Mouse (Mus musculus) forebrain, embryonic 11.5 days (tissue): ENCODE data around the gene Abca3. TPM values are rescaled to one million over a fixed set of nuclear protein-coding genes. Genes with fewer than 3 reads are reported as not detected.
A peak's percentile ranks its signal among the peaks of the same experiment; 100 is the strongest.

Experiments used
- ATAC-seq: fragments of 200-750 bp; cut with Nextera tagmentation; replicated peaks from 2 replicates; pipeline ENCODE4 v1.8.0; 2017; ENCODE audit warnings: moderate TSS enrichment; ENCODE audit not compliant: low FRiP score
- DNase-seq: peaks from one replicate; pipeline ENCODE4 v3.0.0-alpha.2; 2017; ENCODE audit warnings: low spot score
- H3K27ac ChIP-seq: fragments of 300-500 bp; sonication (generic); 2 replicates; pipeline ENCODE4 v1.5.1; 2014; ENCODE audit warnings: low read depth, low read length
- H3K27me3 ChIP-seq: fragments of 300-500 bp; sonication (generic); 2 replicates; pipeline ENCODE4 v1.6.1; 2014; ENCODE audit warnings: mild to moderate bottlenecking, low read length, mixed read lengths; ENCODE audit not compliant: control insufficient read depth, insufficient read depth
- H3K36me3 ChIP-seq: fragments of 300-500 bp; sonication (generic); 2 replicates; pipeline ENCODE4 v1.6.1; 2014; ENCODE audit warnings: mild to moderate bottlenecking, low read length, moderate library complexity, mixed read lengths; ENCODE audit not compliant: control insufficient read depth, insufficient read depth
- H3K4me1 ChIP-seq: fragments of 300-500 bp; sonication (generic); replicated peaks from 2 replicates; pipeline ENCODE4 v1.6.1; 2014; ENCODE audit warnings: low read length, mixed read lengths; ENCODE audit not compliant: control insufficient read depth, insufficient read depth
- H3K4me2 ChIP-seq: fragments of 300-500 bp; sonication (generic); 2 replicates; pipeline ENCODE4 v1.6.1; 2014; ENCODE audit warnings: low read depth, mild to moderate bottlenecking, low read length, moderate library complexity, mixed read lengths; ENCODE audit not compliant: severe bottlenecking
- H3K4me3 ChIP-seq: fragments of 300-500 bp; sonication (generic); 2 replicates; pipeline ENCODE4 v1.5.1; 2014; ENCODE audit warnings: low read depth, low read length
- H3K9ac ChIP-seq: fragments of 300-500 bp; sonication (generic); 2 replicates; pipeline ENCODE4 v1.6.1; 2014; ENCODE audit warnings: low read length
- H3K9me3 ChIP-seq: fragments of 300-500 bp; sonication (generic); 2 replicates; pipeline ENCODE4 v1.6.1; 2016; ENCODE audit warnings: low read length, mixed read lengths; ENCODE audit not compliant: control insufficient read depth
- WGBS: fragments of 180-500 bp; shearing (Covaris S2); extraction: QIAGEN DNeasy Blood & Tissue Kit; methylation state at CpG from one replicate; pipeline ENCODE4 v1.1.7; 2014; 5-methylcytosine and 5-hydroxymethylcytosine counted together
- polyA plus RNA-seq: library from polyadenylated mRNA; unstranded; fragments of >200 nt; fragmentation: Nextera tagmentation; extraction: Ambion mirVana; gene quantifications from 2 replicates; pipeline ENCODE4 v1.2.1, GENCODE M21; 2014

Abca3 gene
- polyA plus RNA-seq, 1 experiment from 2014 or later = 14.6 TPM

GRCm38 (mm10) chr17:24437016-24437415 lies 85.3 kb downstream of the Abca3 start:
- peaks cover 5% of the 10 kb centered on the region; the same call in 1 of the 2 replicates for H3K36me3 ChIP-seq
- H3K9ac ChIP-seq = no peak overlapping the region
- no peak overlapping the region for H3K27ac ChIP-seq
- 77% methylated on average over 5 of the region's 5 CpGs for WGBS
- 0 out of 2 replicates have a peak, but pooled peaks have one; percentile 36 for ATAC-seq
- no peaks in the 10 kb centered on the region for H3K9me3 ChIP-seq
- H3K4me3 ChIP-seq = no peak overlapping the region
- no peak for DNase-seq
- H3K4me1 ChIP-seq = no peaks in the 10 kb centered on the region
- H3K4me2 ChIP-seq = no peak overlapping the region
- H3K27me3 ChIP-seq = no peaks in the 10 kb centered on the region

- Histone ChIP-seq H3K36me3 (peaks cover 15% of the 10 kb centered on the region), H3K27ac (no peak overlapping the region), H3K9ac (no peak overlapping the region), H3K4me3 (no peak overlapping the region), H3K9me3 (no peaks in the 10 kb centered on the region), H3K4me2 (no peak overlapping the region), H3K4me1 (no peaks in the 10 kb centered on the region), H3K27me3 (no peaks in the 10 kb centered on the region)
- no peak for ATAC-seq
- no peak for DNase-seq
- WGBS = 93% methylated on average over 8 of the region's 8 CpGs
Observed at GRCm38 (mm10) chr17:24440377-24440776, 88.6 kb downstream of the Abca3 start.

GRCm38 (mm10) chr17:24441148-24441547 lies 89.4 kb downstream of the Abca3 start:
- H3K9ac ChIP-seq = no peak overlapping the region
- no peak overlapping the region for H3K4me2 ChIP-seq
- DNase-seq (no peak), ATAC-seq (no peak)
- H3K27me3 ChIP-seq = no peaks in the 10 kb centered on the region
- no peak overlapping the region for H3K4me3 ChIP-seq
- no peaks in the 10 kb centered on the region for H3K9me3 ChIP-seq
- no peak overlapping the region for H3K27ac ChIP-seq
- H3K36me3 ChIP-seq = peaks cover 15% of the 10 kb centered on the region
- 70% methylated on average over 2 of the region's 2 CpGs for WGBS
- no peaks in the 10 kb centered on the region for H3K4me1 ChIP-seq

GRCm38 (mm10) chr17:24442107-24442506 lies 90.4 kb downstream of the Abca3 start:
- no peak overlapping the region for H3K9ac ChIP-seq
- peaks cover 15% of the 10 kb centered on the region for H3K36me3 ChIP-seq
- H3K9me3 ChIP-seq = no peaks in the 10 kb centered on the region
- no peak overlapping the region for H3K4me3 ChIP-seq
- ATAC-seq (no peak), DNase-seq (no peak)
- H3K27ac ChIP-seq = no peak overlapping the region
- no peak overlapping the region for H3K4me2 ChIP-seq
- no peaks in the 10 kb centered on the region for H3K4me1 ChIP-seq
- H3K27me3 ChIP-seq = no peaks in the 10 kb centered on the region
- WGBS = 91% methylated on average over 14 of the region's 14 CpGs

GRCm38 (mm10) chr17:24442632-24443155 lies 90.9 kb downstream of the Abca3 start, which contains the start of gene Dnase1l2:
Gene Dnase1l2, minus strand, starts transcription at chr17:24443105.
- H3K9ac ChIP-seq = no peak within 1 kb of the TSS
- H3K4me2 ChIP-seq = no peak within 1 kb of the TSS
- no peak for DNase-seq
- H3K36me3 ChIP-seq = peaks cover 15% of the 10 kb centered on the region
- H3K9me3 ChIP-seq = no peaks in the 10 kb centered on the region
- no peak within 1 kb of the TSS for H3K27ac ChIP-seq
- H3K4me3 ChIP-seq = no peak within 1 kb of the TSS
- no peak for ATAC-seq
- H3K27me3 ChIP-seq = no peaks in the 10 kb centered on the region
- WGBS = 81% methylated on average over 7 of the region's 7 CpGs
- H3K4me1 ChIP-seq = no peaks in the 10 kb centered on the region

GRCm38 (mm10) chr17:24443409-24443808 lies 91.7 kb downstream of the Abca3 start:
- WGBS = 95% methylated on average over 4 of the region's 4 CpGs
- no peak overlapping the region for H3K27ac ChIP-seq
- no peak for ATAC-seq
- no peaks in the 10 kb centered on the region for H3K9me3 ChIP-seq
- H3K4me1 ChIP-seq = no peaks in the 10 kb centered on the region
- DNase-seq = no peak
- no peak overlapping the region for H3K9ac ChIP-seq
- H3K27me3 ChIP-seq = no peaks in the 10 kb centered on the region
- H3K36me3 ChIP-seq = peaks cover 15% of the 10 kb centered on the region
- H3K4me3 ChIP-seq = no peak overlapping the region
- H3K4me2 ChIP-seq = no peak overlapping the region

GRCm38 (mm10) chr17:24446590-24446989 lies 94.8 kb downstream of the Abca3 start:
- Histone ChIP-seq H3K9me3 (no peaks in the 10 kb centered on the region), H3K4me2 (no peak overlapping the region), H3K9ac (no peak overlapping the region), H3K27me3 (no peaks in the 10 kb centered on the region), H3K4me3 (no peak overlapping the region), H3K27ac (no peak overlapping the region), H3K36me3 (peaks cover 13% of the 10 kb centered on the region), H3K4me1 (no peaks in the 10 kb centered on the region)
- 94% methylated on average over 8 of the region's 8 CpGs for WGBS
- no peak for ATAC-seq
- no peak for DNase-seq

GRCm38 (mm10) chr17:24449507-24449906 lies 97.8 kb downstream of the Abca3 start:
- DNase-seq (no peak), ATAC-seq (no peak)
- Histone ChIP-seq H3K27me3 (no peaks in the 10 kb centered on the region), H3K4me1 (peaks cover 7% of the 10 kb centered on the region; the same call in 1 of the 2 replicates), H3K27ac (no peak overlapping the region), H3K9me3 (no peaks in the 10 kb centered on the region), H3K4me2 (no peak overlapping the region), H3K9ac (no peak overlapping the region), H3K4me3 (no peak overlapping the region), H3K36me3 (peaks cover 4% of the 10 kb centered on the region; the same call in 1 of the 2 replicates)
- WGBS = 94% methylated on average over 6 of the region's 6 CpGs

- Histone ChIP-seq H3K27ac (no peak overlapping the region), H3K27me3 (no peaks in the 10 kb centered on the region), H3K4me3 (no peak overlapping the region), H3K9ac (no peak overlapping the region), H3K4me1 (peaks cover 7% of the 10 kb centered on the region; the same call in 1 of the 2 replicates), H3K9me3 (no peaks in the 10 kb centered on the region), H3K36me3 (peaks cover 3% of the 10 kb centered on the region; the same call in 1 of the 2 replicates), H3K4me2 (no peak overlapping the region)
- whole genome bisulfite sequencing = 95% methylated on average over 6 of the region's 6 CpGs
- ATAC-seq (no peak), DNase-seq (no peak)
Observed at GRCm38 (mm10) chr17:24451220-24451619, 99.5 kb downstream of the Abca3 start.
